Mouse (Mus musculus) cerebellum, postnatal 4 days (tissue): ENCODE data around the gene Nubpl.
A peak's percentile ranks its signal among the peaks of the same experiment; 100 is the strongest.
"Not testable (repeated sequence)": the region's sequence is repeated elsewhere in the genome, so short reads cannot be mapped to it uniquely, and the experiment has no call there.

Experiments
- DNase-seq, 2 experiments: peaks; one replicate each; pipeline ENCODE4 v3.0.0; 2022; ENCODE audit warnings: low spot score in 2 of 2, mixed read lengths in 1 of 2

Gene Nubpl

DNA sequence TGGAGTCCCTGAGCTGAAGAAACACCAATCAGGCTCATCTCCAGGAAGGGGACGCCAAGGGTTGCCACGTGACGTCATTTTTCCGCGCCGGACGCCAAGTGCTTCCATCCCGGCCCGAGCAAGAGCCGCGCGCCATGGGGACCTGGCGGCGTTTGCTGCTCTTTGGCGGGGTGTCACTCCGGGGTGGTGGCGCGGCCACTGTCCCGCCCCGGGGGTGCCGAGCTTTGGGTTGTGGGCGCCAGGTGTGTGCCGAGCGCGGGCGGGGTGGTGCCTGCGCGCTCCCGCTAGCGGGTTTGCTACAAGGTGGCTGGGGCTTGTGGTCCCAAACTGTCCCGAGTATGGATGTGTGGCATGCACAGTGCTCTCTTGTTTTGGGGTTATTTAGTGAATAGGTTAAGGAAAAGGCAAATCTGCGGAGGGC is at the start of gene Nubpl:
Nubpl (plus strand) TSS at position 88 of the 421 bp plus-strand sequence.
- peak; percentile 97 for DNase-seq

GRCm38 (mm10) chr12:52049324-52049723 is 48.2 kb upstream of the Nubpl start:
- no peak for DNase-seq

- not testable (repeated sequence) for DNase-seq
These were observed 18.2 kb upstream of the Nubpl start for GRCm38 (mm10) chr12:52079296-52079695.

- DNase-seq = no peak
These were observed 388 bp upstream of the Nubpl start for GRCm38 (mm10) chr12:52097049-52097649.

DNA sequence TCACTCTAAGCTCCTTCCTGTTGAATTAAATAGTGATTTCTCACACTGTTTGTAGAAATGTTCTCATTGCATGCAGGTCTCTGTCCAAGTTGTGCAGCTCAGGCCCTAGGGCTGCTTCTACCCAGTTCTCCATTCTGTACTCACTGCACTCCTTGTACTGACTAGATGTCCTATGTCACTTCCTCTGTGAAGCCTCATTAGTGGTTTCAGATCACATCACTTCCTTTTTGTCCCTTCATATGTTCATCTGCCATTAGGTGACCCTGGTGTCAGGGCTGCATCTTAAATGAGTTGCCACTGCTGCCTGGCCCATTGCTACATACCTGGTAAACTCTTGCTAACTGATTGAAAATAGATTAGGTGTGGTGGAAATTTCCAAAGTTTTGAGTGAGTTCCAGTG is 22.7 kb downstream of the Nubpl start:
- no peak for DNase-seq

- DNase-seq = no peak
These were observed 28.9 kb downstream of the Nubpl start for GRCm38 (mm10) chr12:52126407-52126806.

DNA sequence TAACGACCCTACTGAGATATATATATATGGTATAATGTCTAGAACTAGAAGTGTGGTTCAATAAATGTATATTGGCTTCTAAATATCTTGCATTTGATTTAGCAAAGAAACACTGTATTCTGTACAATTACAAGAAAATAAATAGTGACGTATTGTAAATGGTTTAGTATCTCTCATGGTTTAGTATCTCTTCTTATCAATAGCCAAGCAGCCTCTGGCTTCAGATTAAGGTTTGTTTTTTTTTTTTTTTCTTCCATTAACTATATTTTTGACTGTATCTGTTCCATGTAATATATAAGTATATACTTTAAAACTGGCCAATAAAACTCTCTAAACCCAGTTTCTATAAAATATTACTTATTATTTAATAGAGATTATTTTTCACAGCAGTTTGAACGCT is 31.5 kb downstream of the Nubpl start:
- no peak for DNase-seq

- peak in 1 of 2 experiments; percentile 20 for DNase-seq
These were observed 34.7 kb downstream of the Nubpl start for GRCm38 (mm10) chr12:52132256-52132655.

GRCm38 (mm10) chr12:52138296-52138695 is 40.8 kb downstream of the Nubpl start:
- no peak for DNase-seq

DNA sequence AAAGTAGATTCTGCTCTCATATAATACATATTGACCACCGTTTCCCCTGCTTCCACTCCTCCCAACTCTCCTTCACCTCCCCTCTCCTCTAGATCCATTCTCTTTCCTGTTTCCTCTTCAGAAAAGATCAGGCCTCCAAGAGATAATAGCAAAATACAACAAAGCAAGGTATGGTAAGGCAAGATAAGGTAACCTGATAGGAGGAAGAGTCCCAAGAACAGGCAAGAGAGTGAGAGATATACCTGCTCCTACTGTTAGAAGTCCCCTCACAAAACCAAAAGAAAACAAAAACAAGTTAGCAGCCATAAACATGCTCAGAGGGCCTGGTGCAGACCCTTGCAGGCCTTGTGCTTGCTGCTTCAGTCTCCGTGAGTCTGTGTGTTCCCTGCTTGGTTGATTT is 49.1 kb downstream of the Nubpl start:
- no peak for DNase-seq

- no peak for DNase-seq
These were observed 51.9 kb downstream of the Nubpl start for GRCm38 (mm10) chr12:52149448-52149847.

DNA sequence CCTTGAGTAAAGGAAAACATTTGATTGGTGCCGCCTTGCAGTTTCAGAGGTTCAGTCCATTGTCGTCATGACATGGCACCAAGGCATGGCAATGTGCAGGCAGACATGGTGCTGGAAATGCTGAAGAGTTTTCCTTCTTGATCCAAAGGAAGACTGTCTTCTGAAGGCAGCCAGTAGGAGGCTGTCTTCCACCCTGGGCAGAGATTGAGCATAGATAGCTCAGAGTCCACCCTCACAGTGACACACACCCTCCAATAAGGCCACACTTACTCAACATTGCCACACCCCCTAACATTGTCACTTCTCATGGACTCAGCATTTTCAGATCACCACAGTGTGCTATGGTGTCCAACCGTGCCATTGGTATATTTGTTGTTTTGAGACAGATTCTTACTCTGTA is 54.5 kb downstream of the Nubpl start:
- DNase-seq = no peak

DNA sequence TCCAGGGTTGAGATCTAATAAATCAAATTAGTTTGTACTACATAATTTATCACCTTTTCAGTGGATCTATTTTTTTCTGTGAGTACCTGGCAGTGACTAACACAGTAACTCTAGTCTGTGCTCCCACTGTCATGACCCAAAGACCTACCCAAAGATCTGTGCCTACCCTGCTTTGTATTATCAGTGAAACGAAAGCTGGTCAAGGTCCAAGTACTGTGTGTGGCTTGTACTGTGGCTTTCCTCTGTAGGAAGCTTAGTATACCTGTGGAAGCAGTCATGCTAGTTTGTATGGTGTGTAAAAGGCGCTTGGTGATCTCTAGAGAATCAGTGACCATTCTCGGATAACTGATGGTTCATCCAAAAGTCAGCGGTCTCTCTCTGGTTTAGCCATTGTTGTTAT is 57.4 kb downstream of the Nubpl start:
- no peak for DNase-seq

DNA sequence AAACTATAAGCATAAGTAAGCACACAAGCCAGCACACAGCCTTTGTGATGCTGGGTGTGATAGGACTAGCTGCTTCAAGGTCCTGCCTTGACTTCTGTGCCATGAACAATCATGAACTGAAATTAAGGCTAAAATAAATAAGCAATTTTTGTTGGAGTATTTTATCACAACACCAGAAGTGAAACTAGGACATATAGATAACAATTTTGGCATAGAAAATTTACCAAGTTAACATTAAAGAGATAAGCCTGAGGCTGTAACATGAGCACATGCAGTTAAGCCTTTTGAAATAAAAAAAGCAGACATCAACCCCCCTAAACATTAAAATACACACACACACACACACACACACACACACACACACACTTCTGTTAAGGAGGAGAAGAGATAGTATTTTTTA is 66.9 kb downstream of the Nubpl start:
- no peak for DNase-seq

DNA sequence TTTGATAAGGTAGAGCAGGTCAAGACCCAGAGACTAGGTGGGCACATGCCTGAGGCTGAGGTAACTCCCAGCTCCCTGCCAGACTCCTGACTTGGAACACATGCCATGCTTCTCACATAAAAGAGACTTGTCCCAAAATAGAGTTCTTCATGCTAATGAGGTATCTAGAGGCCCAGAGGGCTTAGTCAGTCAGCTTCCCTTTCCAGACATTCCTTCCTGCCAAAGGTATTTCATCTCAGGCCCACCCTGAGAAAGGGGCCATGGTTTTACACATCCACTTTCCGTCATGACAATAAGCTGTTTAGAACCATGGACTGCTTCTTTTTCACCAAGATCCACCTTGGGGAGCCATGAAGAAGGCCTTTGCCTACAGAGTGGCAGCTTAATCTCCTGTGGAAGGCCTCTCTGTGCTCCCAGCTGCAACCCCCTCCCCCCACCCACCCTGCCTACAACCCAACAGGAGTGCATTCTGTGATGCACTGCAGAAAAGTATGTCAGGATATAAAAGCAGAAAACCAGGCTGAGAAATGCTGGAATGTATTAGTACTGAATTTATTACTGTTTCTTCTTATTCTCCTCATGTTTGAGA is 88.8 kb downstream of the Nubpl start:
- no peak for DNase-seq

GRCm38 (mm10) chr12:52186963-52187590 is 89.5 kb downstream of the Nubpl start:
- DNase-seq = no peak

GRCm38 (mm10) chr12:52198471-52198870 is 100.9 kb downstream of the Nubpl start:
- DNase-seq = no peak

GRCm38 (mm10) chr12:52209121-52209610 is 111.6 kb downstream of the Nubpl start:
- no peak for DNase-seq

DNA sequence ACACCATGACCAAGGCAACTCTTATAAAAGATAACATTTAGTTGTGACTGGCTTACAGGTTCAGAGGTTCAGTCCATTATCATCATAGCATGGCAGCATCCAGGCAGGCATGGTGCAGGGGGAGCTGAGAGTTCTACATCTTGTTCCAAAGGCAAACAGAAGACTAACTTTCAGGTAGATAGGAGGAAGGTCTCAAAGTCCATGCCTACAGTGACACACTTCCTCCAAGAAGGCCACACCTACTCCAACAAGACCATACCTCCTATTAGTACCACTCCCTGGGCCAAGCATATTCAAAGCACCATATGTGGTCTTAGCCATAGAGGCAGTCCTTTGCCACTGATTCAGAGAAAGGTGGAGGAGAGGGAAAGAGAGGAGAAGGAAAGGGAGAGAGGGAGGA is 113.6 kb downstream of the Nubpl start:
- no peak for DNase-seq

DNA sequence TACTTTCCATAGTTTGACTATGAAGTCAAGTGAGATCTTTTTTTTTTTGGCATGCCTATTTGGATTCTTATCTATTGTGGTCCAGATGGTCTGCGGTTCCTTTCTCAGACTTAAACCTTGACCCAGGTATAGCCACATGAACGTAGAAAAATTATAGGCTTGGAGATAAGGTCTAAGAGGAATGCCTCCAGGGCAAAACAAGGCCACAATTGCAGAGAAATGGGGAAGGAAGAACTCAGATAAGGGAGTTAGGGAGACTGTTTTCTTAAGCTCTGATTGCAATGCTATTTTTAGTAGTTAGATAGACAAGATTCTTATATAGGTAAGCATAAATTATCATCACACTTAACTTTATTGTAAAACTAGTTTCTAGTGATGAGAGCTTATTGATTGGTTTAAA is 117.3 kb downstream of the Nubpl start:
- DNase-seq = no peak

GRCm38 (mm10) chr12:52224954-52225353 is 127.4 kb downstream of the Nubpl start:
- DNase-seq = no peak

DNA sequence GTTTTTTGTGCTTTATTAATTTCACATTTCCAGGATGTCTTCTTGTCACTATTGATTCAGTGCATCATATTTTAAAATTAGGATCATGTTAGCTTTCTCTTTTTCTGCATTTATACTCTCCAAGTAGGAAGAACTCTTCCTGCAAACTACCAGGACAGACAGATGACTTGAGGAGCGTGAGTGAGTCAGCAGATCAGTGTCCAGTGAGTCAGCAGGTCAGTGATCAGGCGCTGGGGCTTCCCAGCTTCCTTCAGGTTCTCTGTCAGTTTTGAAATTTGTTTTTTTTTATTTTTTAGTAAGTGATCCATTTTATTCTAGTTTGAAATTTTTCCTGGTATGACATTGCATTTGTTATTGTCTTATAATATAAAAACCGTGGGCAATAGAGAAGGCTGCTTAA is 131.2 kb downstream of the Nubpl start:
- DNase-seq = no peak

DNA sequence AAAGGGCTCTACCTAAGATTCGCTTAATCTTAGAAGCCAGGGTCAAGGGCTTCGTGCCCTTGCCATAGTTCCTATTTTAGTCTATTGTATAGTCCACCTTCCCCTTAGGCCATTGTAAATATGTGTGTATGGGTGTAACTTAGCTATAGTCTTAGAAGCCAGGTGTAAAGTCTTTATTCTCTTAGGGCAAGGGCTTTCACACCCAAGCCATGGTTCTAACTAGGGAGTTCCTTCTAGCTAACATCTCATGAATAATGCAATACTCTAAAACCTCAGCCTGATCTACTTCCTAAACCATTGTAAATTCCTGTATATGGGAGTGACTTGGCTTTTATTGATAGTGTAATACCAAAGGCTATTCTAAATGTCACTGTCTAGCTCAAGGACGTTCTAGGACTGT is 134.4 kb downstream of the Nubpl start:
- not testable (repeated sequence) for DNase-seq
